Mouse (Mus musculus) heart, postnatal 0 days (tissue): ENCODE measurements at regions not wholly inside any gene's neighbourhood (a gene's known extent, or its start where the extent isn't known, plus 50 kb on each side); places are given as distances from the start of the nearest gene placed in this dataset.

ENCODE experiments used
- CTCF ChIP-seq: IDR thresholded peaks from 2 replicates; pipeline ENCODE4 v1.5.1; 2016; ENCODE audit warnings: antibody characterized with exemption, control low read depth, low read depth
- EP300 ChIP-seq: IDR thresholded peaks from 2 replicates; pipeline ENCODE4 v1.6.1; 2016; ENCODE audit warnings: antibody characterized with exemption, low read depth

DNA sequence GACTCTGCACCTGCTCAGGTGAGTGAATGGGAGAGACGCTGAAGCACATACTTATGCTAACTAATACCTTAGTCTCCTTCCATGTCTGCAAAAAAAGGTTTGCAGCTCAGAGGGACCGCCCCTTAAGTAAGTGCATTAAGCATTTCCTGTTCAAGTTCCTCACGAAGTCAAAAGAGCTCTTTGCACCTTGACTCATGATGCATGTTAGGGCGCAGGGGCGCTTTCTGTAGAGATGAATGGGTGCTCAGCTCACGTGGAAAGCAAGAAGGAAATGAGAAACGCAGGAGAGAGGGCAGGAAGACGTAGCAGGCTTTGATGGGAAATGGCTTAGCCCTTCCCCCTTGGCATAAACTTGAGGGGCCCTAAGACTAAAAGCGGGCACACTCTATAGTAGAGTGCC is 164.5 kb upstream of the Npy start:
- TF ChIP-seq CTCF: no peak
- no peak for TF ChIP-seq EP300
